Mouse (Mus musculus) liver, embryonic 15.5 days (tissue): ENCODE measurements around the gene Trpv3. TPM values are rescaled to one million over a fixed set of nuclear protein-coding genes. Genes with fewer than 3 reads are reported as not detected.
"Not testable (repeated sequence)": the region's sequence is repeated elsewhere in the genome, so short reads cannot be mapped to it uniquely, and the experiment has no call there.

ENCODE experiments used
- ATAC-seq: fragments of 200-750 bp; cut with Nextera tagmentation; 2 replicates; pipeline ENCODE4 v1.8.0; 2017; ENCODE audit warnings: moderate number of reproducible peaks, mild to moderate bottlenecking, moderate library complexity; ENCODE audit not compliant: insufficient read depth
- H3K27ac ChIP-seq: fragments of 300-500 bp; sonication (generic); replicated peaks from 2 replicates; pipeline ENCODE4 v1.5.1; 2015; ENCODE audit warnings: mild to moderate bottlenecking, inconsistent platforms
- H3K27me3 ChIP-seq: fragments of 300-500 bp; sonication (generic); 2 replicates; pipeline ENCODE4 v1.6.1; 2015; ENCODE audit warnings: mild to moderate bottlenecking, inconsistent platforms
- H3K36me3 ChIP-seq: fragments of 300-500 bp; sonication (generic); replicated peaks from 2 replicates; pipeline ENCODE4 v1.6.1; 2015; ENCODE audit warnings: moderate library complexity, mild to moderate bottlenecking, inconsistent platforms
- H3K4me1 ChIP-seq: fragments of 300-500 bp; sonication (generic); replicated peaks from 2 replicates; pipeline ENCODE4 v1.6.1; 2015; ENCODE audit warnings: inconsistent platforms
- H3K4me2 ChIP-seq: fragments of 300-500 bp; sonication (generic); 2 replicates; pipeline ENCODE4 v1.6.1; 2015; ENCODE audit warnings: moderate library complexity, mild to moderate bottlenecking, inconsistent platforms
- H3K4me3 ChIP-seq: fragments of 300-500 bp; sonication (generic); replicated peaks from 2 replicates; pipeline ENCODE4 v1.5.1; 2015; ENCODE audit warnings: mild to moderate bottlenecking, inconsistent platforms
- H3K9ac ChIP-seq: fragments of 300-500 bp; sonication (generic); 2 replicates; pipeline ENCODE4 v1.6.1; 2015; ENCODE audit warnings: moderate library complexity, mild to moderate bottlenecking, inconsistent platforms
- H3K9me3 ChIP-seq: fragments of 300-500 bp; sonication (generic); replicated peaks from 2 replicates; pipeline ENCODE4 v1.6.1; 2016; ENCODE audit warnings: inconsistent platforms
- WGBS: fragments of 180-500 bp; shearing (Covaris S2); methylation state at CpG from one replicate; pipeline ENCODE4 v1.1.7; 2015; ENCODE audit warnings: mixed read lengths; ENCODE audit not compliant: insufficient replicate concordance; 5-methylcytosine and 5-hydroxymethylcytosine counted together
- polyA plus RNA-seq: library from polyadenylated mRNA; unstranded; fragments of >200 nt; fragmentation: Nextera tagmentation; extraction: Ambion mirVana; gene quantifications from 2 replicates; pipeline ENCODE4 v1.2.1, GENCODE M21; 2015

The Trpv3 gene
- polyA plus RNA-seq, 1 experiment from 2014 or later, result 0.02 TPM

- no peaks in the 10 kb centered on the region for H3K36me3 ChIP-seq
- H3K9ac ChIP-seq, result no peak overlapping the region
- no peak overlapping the region for H3K27ac ChIP-seq
- H3K4me1 ChIP-seq, result no peaks in the 10 kb centered on the region
- ATAC-seq, result no peak
- no peaks in the 10 kb centered on the region for H3K27me3 ChIP-seq
- H3K9me3 ChIP-seq, result no peaks in the 10 kb centered on the region
- WGBS, result 51% methylated on average over 1 of the region's 1 CpGs
- no peak overlapping the region for H3K4me2 ChIP-seq
- H3K4me3 ChIP-seq, result no peak overlapping the region
Observed at GRCm38 (mm10) chr11:73289621-73290020, 22.4 kb downstream of the Trpv3 start.

DNA sequence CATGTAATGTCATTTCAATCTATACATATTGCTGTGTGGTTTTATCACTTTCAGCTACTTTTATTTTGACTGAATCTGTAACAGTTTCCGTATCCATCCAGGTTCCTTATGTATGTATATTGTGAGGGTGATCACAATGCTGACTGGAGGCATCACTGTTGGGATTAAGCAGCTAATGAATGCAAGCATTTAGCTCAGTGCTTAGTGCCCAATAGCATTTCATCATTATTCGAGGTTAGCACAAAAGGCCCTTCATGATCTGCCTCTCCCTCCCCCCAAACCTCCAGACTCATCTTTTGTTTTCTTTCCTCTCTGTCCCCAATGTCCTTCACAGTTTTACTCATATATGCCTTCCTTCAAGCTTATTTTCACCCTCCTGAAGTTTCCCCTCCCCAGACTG is 35.9 kb downstream of the Trpv3 start:
- Histone ChIP-seq H3K36me3 (no peaks in the 10 kb centered on the region), H3K27me3 (no peaks in the 10 kb centered on the region), H3K4me1 (no peaks in the 10 kb centered on the region), H3K9ac (no peak overlapping the region), H3K27ac (no peak overlapping the region), H3K9me3 (no peaks in the 10 kb centered on the region), H3K4me3 (no peak overlapping the region), H3K4me2 (no peak overlapping the region)
- ATAC-seq, result no peak
- WGBS, result 42% methylated on average over 2 of the region's 2 CpGs

- Histone ChIP-seq H3K4me3 (no peak overlapping the region), H3K27ac (no peak overlapping the region), H3K9ac (no peak overlapping the region), H3K27me3 (no peaks in the 10 kb centered on the region), H3K4me2 (no peak overlapping the region), H3K9me3 (no peaks in the 10 kb centered on the region), H3K4me1 (no peaks in the 10 kb centered on the region), H3K36me3 (no peaks in the 10 kb centered on the region)
- WGBS, result 36% methylated on average over 3 of the region's 3 CpGs
- no peak for ATAC-seq
Observed at GRCm38 (mm10) chr11:73315961-73316360, 48.8 kb downstream of the Trpv3 start.

DNA sequence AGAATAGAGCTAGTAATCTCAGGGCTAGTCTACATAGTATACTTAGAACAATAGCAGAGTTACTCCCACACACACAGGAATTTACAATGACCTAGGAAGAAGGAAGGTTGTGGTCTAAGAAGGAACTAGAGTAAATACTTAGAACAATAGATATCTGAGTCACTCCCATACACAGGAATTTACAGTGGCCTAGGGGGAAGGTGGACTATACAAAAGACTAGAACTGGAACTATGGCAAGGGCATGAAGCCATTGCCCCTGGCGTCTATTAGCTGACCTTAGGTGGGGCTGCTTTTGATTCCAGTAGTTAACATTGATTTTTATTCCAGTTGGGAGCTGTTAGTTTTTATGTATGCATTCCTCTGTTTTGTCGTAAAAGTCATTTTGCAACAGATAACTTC is 51.4 kb downstream of the Trpv3 start:
- not testable (repeated sequence) for H3K27ac ChIP-seq, H3K27me3 ChIP-seq, H3K4me3 ChIP-seq, ATAC-seq, H3K36me3 ChIP-seq, H3K4me1 ChIP-seq, H3K9me3 ChIP-seq, H3K9ac ChIP-seq, H3K4me2 ChIP-seq
- 55% methylated on average over 2 of the region's 2 CpGs for WGBS

- not testable (repeated sequence) for H3K36me3 ChIP-seq, H3K4me2 ChIP-seq, H3K9ac ChIP-seq, H3K27me3 ChIP-seq, H3K9me3 ChIP-seq, H3K27ac ChIP-seq, ATAC-seq, H3K4me3 ChIP-seq, H3K4me1 ChIP-seq
- 63% methylated on average over 13 of the region's 13 CpGs for WGBS
Observed at GRCm38 (mm10) chr11:73321064-73321463, 53.9 kb downstream of the Trpv3 start.

DNA sequence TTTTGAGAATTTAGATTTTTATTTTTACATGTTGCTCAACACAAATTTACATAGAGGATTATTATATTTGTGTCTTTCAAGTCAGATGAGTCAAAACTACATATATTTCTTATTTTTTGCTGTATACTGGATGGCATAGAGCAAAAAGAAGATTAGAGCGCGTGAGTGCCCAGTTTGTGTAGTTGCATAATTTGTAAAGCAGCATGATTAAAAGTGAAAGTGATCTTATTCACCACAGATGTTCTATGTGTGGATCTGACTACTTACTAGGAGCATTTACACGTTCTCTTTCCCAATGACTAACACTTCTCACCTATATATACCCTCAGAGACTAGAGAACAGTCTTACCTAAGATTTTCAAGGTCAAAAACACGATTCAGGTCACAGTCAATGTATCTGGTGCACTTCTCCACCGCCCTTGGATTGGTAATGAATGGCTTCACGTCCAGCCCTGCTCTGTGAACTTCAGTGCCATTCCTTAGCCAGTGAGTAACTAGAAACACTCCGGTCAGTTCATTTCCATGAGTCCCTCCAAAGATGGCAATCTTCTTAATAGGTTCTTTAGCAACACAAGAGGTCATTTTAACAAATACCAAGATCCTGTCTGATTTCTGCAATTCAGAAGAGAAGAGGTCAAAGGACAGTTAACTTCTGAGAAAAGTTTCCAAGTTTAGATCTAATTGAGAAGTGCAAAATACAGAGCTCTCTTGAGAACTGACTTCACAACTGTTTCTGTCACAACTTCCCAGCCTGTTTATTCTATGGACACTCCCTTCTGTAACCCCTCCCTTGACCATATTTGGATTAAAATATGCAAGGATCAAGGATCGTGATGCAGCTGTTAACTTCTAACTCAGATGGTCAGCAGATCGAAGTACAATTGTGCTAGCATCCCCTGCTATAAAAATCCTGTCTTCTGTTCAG is 57.0 kb downstream of the Trpv3 start:
- Histone ChIP-seq H3K4me1 (no peaks in the 10 kb centered on the region), H3K27me3 (no peaks in the 10 kb centered on the region), H3K9me3 (no peaks in the 10 kb centered on the region), H3K9ac (no peak overlapping the region), H3K36me3 (no peaks in the 10 kb centered on the region), H3K27ac (no peak overlapping the region), H3K4me3 (0 out of 2 replicates have a peak overlapping the region, but pooled peaks have one; percentile 9), H3K4me2 (peak overlapping the region; percentile 2; the same call in 1 of the 2 replicates)
- no peak for ATAC-seq
- 48% methylated on average over 9 of the region's 9 CpGs for WGBS

GRCm38 (mm10) chr11:73326485-73326886 is 59.3 kb downstream of the Trpv3 start:
- Histone ChIP-seq H3K9me3 (no peaks in the 10 kb centered on the region), H3K36me3 (no peaks in the 10 kb centered on the region), H3K4me2 (peak overlapping the region; percentile 4; the same call in 1 of the 2 replicates), H3K27me3 (no peaks in the 10 kb centered on the region), H3K4me3 (peak overlapping the region; percentile 33), H3K9ac (no peak overlapping the region), H3K27ac (peak overlapping the region; percentile 68), H3K4me1 (no peaks in the 10 kb centered on the region)
- 27% methylated on average over 12 of the region's 12 CpGs for WGBS
- peak; percentile 79 for ATAC-seq

GRCm38 (mm10) chr11:73327361-73327760 is 60.2 kb downstream of the Trpv3 start:
- H3K36me3 ChIP-seq, result no peaks in the 10 kb centered on the region
- no peak for ATAC-seq
- 61% methylated on average over 4 of the region's 4 CpGs for WGBS

GRCm38 (mm10) chr11:73329442-73329841 is 62.3 kb downstream of the Trpv3 start, which contains the start of the genes Aspa, Gm49340 and Spata22:
TSS of gene Aspa (minus strand) at chr11:73329596.
TSS of gene Gm49340 (plus strand) at chr11:73329741.
TSS of gene Spata22 (plus strand) at chr11:73329741.
- Histone ChIP-seq H3K4me2 (no peak within 1 kb of the TSS), H3K27me3 (no peaks in the 10 kb centered on the region), H3K9ac (no peak within 1 kb of the TSS), H3K4me3 (no peak within 1 kb of the TSS), H3K9me3 (no peaks in the 10 kb centered on the region), H3K27ac (no peak within 1 kb of the TSS), H3K36me3 (no peaks in the 10 kb centered on the region), H3K4me1 (no peaks in the 10 kb centered on the region)
- 74% methylated on average over 27 of the region's 27 CpGs for WGBS
- no peak for ATAC-seq

More at GRCm38 (mm10) chr11:73327361-73327760, 60.2 kb downstream of the Trpv3 start:
- Histone ChIP-seq H3K27me3 (no peaks in the 10 kb centered on the region), H3K4me3 (no peak overlapping the region), H3K4me1 (no peaks in the 10 kb centered on the region), H3K27ac (peak overlapping the region; percentile 68; the same call in 1 of the 2 replicates), H3K9me3 (no peaks in the 10 kb centered on the region), H3K9ac (no peak overlapping the region), H3K4me2 (peak overlapping the region; percentile 6; the same call in 1 of the 2 replicates)

- Histone ChIP-seq H3K9me3 (no peaks in the 10 kb centered on the region), H3K4me2 (no peak overlapping the region), H3K27ac (no peak overlapping the region), H3K4me3 (no peak overlapping the region), H3K9ac (no peak overlapping the region), H3K27me3 (no peaks in the 10 kb centered on the region), H3K36me3 (no peaks in the 10 kb centered on the region), H3K4me1 (no peaks in the 10 kb centered on the region)
- ATAC-seq, result no peak
- WGBS, result 58% methylated on average over 2 of the region's 2 CpGs
Observed at GRCm38 (mm10) chr11:73333357-73333756, 66.2 kb downstream of the Trpv3 start.

- Histone ChIP-seq H3K36me3 (no peaks in the 10 kb centered on the region), H3K4me1 (no peaks in the 10 kb centered on the region), H3K9ac (no peak overlapping the region), H3K9me3 (no peaks in the 10 kb centered on the region), H3K4me3 (no peak overlapping the region), H3K4me2 (no peak overlapping the region), H3K27ac (no peak overlapping the region), H3K27me3 (no peaks in the 10 kb centered on the region)
- no peak for ATAC-seq
- 44% methylated on average over 4 of the region's 4 CpGs for WGBS
Observed at GRCm38 (mm10) chr11:73336919-73337318, 69.7 kb downstream of the Trpv3 start.
